Mouse (Mus musculus) spleen, postnatal 4 days (tissue): ENCODE data around the gene Haspin.

Experiments
- DNase-seq, 2 experiments: peaks; one replicate each; pipeline ENCODE4 v3.0.0; 2022; ENCODE audit warnings: low spot score in 2 of 2

Gene Haspin

DNA sequence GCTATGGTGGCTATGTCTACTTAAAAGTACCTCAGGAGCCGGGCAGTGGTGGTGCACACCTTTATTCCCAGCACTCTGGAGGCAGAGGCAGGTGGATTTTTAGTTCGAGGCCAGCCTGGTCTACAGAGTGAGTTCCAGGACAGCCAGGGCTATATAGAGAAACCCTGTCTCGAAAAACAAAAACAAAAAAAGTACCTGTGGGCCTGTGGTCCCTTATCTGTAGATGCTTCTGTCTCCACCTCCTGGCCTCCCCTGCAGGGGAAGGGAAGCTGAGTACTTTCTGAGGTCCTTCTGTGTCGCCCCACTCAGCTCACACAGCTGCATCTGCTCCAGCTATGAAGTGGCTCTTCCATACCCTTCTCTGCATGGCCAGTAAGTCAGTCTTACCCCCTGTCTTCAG, 47.8 kb downstream of the Haspin start, which contains the start of gene Itgae:
Gene Itgae, plus strand, starts transcription at position 301 of the 400 bp plus-strand sequence.
- DNase-seq, result no peak

DNA sequence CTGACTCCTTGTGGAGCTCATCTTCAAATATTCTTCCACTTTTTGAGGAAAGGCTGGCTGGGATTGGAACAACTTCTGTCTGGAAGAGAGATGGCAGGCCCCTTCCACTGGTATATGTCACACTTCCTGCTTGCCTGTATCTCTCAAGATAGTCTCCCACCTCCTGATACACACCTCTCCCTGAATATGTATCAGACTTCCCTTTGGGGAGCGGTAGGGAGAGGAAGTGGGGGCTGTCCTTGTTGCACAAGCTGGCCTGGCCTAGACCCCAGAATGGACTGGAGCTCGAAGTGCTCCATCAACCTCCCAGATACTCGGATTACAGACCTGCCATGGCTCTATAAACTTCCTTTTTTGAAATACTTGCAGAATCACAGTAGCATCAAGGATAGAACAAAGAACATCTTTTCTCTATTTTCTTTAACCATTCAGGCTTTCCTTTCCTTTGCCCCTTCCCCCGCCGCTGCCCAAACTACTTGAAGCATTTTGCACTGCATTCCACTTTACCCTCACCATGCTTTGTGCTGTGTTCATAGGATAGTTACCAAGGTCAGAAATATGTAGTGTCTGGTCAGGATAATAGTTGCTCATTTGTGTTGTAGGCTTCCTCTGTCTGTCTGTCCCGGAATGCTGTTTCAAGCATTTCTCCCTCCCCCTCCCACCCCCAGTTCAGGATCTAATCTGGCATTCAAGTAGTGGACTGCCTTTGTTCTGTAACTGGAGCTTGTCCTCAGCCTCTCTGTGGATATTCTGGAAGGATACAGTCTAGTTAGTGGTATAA, 50.2 kb downstream of the Haspin start:
- DNase-seq, result no peak
